Mouse (Mus musculus) kidney, adult 8-10 months (tissue): ENCODE measurements around the gene Tub.

Source experiments
- DNase-seq, 2 experiments: peaks; one replicate each; pipeline ENCODE4 v3.0.0; 2022

Gene Tub

GRCm38 (mm10) chr7:108950312-108950761 lies at the start of gene Tub:
Gene Tub (plus strand): TSS chr7:108950338.
- peak in 1 of 2 experiments; percentile 13 for DNase-seq

DNA sequence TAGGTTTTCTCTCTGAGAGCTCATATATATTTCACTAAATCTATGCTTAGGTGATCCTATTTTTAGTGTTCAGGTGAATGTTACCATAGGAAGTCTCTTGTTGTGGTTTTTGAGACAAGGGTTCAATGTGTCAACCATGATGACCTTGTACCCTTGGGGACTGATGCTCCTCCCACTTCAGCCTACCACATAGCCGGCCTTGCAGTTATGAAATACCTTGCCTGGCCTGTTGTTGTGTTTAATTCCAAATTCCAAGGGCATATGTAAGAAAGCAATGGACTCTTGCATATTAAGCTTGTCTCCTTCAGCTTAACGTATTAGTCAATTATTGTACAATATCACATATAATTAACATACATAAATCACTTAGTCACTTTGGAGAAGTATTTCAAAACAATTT lies 46.2 kb upstream of the Tub start:
- DNase-seq: no peak

- no peak for DNase-seq
Observed at GRCm38 (mm10) chr7:108927043-108927442, 23.1 kb upstream of the Tub start.

- no peak for DNase-seq
Observed at GRCm38 (mm10) chr7:108928280-108929188, 21.6 kb upstream of the Tub start.

- no peak for DNase-seq
Observed at GRCm38 (mm10) chr7:108929726-108930393, 20.3 kb upstream of the Tub start, which contains the start of gene Nlrp10. Gene Nlrp10 (minus strand): TSS chr7:108930178.

- peak; percentile 98 for DNase-seq
Observed at GRCm38 (mm10) chr7:108933794-108934731, 16.1 kb upstream of the Tub start, which contains the start of gene Eif3f. Gene Eif3f (plus strand): TSS chr7:108934417.

- DNase-seq: peak in 1 of 2 experiments; percentile 15
Observed at GRCm38 (mm10) chr7:108934836-108935235, 15.3 kb upstream of the Tub start.

- DNase-seq: no peak
Observed at GRCm38 (mm10) chr7:108935411-108935810, 14.7 kb upstream of the Tub start.

DNA sequence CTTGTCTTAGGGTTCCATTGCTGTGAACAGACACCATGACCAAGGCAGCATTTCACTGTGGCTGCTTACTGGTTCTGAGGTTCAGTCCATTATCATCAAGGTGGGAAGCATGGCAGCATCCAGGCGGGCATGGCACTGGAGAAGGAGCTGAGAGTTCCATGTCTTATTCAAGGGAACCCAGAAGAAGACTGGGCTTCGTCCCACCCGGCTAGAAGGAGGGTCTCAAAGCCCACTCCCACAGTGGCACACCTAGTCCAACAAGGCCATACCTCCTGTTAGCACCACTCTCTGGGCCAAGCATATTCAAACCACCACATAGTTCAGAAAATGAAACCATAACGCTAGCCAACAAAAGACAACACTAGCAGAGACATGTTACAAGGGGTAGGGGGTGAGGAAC lies 13.5 kb upstream of the Tub start:
- no peak for DNase-seq

DNA sequence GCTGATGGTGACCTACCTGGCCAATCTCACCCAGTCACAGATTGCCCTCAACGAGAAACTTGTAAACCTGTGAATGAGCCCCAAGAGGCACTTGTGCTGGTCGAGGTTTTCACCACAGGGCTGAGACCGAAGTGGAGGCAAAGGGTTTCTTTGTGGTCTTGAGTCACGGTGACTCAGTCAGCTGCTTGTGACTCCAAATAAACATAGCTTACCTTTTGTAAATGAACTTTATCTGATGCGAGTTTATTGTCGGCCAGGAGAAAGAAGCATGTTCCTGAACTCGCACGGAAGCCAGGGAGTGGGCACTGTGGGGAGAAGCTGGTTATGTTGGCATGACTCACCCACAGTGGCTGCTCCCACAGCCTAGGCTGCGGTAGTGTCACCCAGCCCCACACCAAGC lies 8.7 kb upstream of the Tub start:
- no peak for DNase-seq

- DNase-seq: peak in 1 of 2 experiments; percentile 46
Observed at GRCm38 (mm10) chr7:108944002-108944401, 6.1 kb upstream of the Tub start.

DNA sequence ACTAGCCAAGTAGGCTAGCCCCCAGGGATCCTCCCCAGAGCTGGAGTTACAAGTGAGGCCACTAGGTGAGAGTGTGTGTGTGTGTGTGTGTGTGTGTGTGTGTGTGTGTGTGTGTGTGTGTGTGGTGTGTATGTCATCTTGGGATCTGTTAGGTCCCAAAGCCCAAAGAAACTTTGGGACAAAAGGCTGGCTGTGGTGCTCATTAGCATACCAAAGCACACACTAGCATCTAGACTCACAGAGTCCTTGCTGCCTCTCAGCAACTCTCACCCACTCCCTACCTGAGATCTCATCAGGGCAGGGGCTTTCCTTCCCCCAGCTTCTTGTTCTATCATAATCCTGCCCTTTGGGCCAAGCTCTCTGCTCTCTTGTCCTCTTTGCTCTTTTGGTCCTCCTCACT lies 1.5 kb upstream of the Tub start:
- no peak for DNase-seq

DNA sequence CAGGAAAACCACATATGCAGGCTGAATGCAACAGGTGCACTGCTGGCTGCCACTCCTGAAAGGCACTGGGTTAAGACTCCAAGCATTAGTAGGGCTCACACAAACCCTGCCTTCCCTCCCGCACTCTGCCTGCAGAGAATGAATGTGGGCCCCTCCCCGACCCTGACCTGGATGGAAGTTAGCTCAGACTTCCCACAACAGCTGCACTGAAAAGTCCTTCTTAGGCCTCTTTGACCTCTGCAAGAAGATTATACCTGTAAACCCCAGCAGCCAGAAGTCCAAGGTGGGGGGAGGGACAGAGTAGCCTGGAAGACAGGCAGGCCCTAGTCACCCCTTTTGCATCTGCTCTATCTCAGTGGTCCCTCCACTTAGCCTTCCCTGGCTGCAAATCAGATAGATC lies 837 bp upstream of the Tub start:
- DNase-seq: no peak

DNA sequence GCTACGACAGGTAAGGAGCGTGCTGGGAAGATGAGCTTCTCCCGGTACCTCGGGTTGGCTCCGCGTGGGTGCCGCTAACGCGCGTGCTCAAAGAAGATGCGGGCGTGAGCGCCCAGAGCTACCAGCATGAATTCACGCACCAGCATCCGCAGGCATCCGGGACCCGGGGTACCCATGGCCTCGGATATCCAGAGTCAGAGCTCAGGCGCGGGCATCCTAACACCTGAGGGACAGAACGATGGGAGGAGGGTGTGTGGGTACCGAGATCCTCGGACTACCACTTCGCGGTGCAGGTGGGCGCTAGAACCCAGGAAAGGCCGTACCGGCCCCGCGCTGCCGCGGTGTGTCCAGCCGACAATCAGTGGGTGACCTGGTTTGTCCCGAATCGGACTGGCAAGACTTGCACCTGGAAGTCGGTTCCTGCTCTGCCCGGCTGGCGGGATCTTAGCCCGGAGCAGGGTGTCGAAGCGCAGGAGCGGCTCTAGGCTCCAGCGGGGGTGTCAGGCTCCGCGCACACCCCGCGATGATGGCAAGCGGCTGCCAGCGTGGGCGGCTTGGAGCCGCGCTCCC lies 709 bp downstream of the Tub start:
- no peak for DNase-seq

GRCm38 (mm10) chr7:108952801-108953200 lies 2.7 kb downstream of the Tub start:
- DNase-seq: no peak

DNA sequence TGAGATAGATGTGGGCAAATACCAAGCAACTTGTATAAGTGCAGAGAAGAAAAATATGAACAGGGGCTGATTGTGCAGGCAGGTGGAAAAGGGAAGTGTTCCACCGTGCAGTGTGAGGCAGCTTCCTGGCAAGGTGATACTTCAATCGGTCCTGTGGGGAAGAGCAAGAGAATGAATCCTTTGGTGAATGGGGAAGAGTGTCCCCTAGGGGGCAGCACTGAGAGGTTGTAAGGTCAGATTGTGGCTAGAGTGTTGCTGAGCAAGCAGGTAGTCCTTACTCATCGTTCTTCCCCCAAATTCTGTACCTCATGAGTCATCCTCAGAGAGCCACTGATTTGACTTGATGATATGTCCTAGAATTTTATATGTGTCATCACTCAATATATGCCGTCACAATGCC lies 4.0 kb downstream of the Tub start:
- peak in 1 of 2 experiments; percentile 21 for DNase-seq

DNA sequence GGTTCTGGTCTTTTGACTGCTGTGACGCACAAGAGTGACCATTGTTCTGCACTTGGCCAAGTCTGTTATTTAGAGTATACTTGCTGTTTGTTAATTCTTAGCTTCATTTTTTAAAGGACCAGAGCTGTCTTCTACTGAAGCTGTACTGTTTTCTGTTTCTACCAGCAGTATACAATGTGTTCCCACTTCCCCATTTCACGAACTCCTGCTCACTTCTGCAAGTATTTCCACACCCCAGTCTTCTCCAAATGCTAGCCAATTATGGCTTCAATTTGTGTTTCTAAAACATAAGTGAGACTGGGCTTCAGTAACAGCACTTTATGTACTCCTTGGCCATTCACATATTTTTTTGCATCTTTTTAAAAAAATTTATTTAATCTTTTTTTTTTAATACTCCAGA lies 7.6 kb downstream of the Tub start:
- no peak for DNase-seq

GRCm38 (mm10) chr7:108965968-108966367 lies 15.8 kb downstream of the Tub start:
- DNase-seq: no peak

GRCm38 (mm10) chr7:108966742-108967362 lies 16.7 kb downstream of the Tub start:
- peak; percentile 19 to 37 for DNase-seq

- DNase-seq: no peak
Observed at GRCm38 (mm10) chr7:108968201-108968600, 18.1 kb downstream of the Tub start.

DNA sequence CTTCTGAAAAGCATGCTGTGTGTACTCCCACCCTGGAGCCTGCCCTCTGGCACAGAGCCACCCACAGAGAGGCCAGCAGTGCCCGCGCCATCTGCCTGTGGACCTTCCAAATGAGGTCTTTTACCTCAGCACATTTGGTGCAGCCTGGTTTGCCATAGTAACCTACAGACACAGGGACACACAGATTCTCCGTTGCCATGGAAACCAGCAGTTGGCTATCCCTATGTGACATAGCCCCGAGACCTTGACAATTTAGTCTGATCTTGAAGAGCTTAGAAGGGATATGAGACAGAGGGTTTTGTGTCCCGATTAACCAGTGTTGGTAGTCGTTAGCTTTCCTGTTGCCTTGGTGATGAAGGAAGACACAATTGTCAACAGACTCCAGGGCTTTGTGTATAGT lies 22.1 kb downstream of the Tub start:
- DNase-seq: no peak
